Mouse (Mus musculus): ENCODE measurements at regions not wholly inside any gene's neighbourhood (a gene's known extent, or its start where the extent isn't known, plus 50 kb on each side); places are given as distances from the start of the nearest gene placed in this dataset.
"Not testable (repeated sequence)": the region's sequence is repeated elsewhere in the genome, so short reads cannot be mapped to it uniquely, and the experiment has no call there.

DNA sequence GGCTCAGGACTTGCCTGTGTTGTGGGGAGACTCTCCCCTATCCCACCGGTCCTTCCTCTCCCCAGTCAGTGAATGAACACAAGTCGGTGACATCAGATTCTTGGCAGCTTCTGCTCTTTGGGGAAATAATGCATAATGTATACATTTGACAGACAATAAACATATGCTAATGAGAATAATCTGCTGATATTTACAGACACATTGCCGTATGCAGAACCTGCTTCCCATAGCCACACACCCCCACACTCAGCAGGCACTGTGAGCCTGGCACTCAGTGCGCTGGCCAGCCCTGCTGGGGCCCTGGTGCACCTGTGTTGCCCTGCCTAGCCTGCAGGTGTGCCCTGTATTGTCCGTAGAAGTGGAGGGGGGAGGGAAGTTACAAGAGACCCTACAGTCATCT lies 215.5 kb downstream of the Matn1 start:
- ATAC-seq (ENCODE audit: low TSS enrichment) = no peak

DNA sequence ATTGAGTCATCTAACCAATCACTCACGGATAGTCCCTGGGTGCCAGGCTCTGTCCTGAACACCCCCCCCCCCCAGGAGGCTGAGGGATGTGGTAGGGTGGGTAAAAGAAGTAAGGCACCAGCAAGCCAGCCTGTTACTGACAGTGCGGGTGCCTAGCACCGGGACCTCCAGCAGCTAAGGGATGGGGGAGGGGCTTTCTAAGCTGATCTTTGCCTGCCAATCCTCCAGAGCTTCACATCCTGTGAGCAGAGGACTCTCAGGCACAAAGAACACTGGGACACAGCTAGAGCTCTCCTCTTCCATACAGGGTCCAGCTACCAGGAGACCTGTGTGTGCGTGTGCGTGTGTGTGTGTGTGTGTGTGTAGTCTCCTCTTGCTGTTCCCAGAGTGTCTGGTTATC lies 215.9 kb downstream of the Matn1 start:
- ATAC-seq (ENCODE audit: low TSS enrichment) = no peak

DNA sequence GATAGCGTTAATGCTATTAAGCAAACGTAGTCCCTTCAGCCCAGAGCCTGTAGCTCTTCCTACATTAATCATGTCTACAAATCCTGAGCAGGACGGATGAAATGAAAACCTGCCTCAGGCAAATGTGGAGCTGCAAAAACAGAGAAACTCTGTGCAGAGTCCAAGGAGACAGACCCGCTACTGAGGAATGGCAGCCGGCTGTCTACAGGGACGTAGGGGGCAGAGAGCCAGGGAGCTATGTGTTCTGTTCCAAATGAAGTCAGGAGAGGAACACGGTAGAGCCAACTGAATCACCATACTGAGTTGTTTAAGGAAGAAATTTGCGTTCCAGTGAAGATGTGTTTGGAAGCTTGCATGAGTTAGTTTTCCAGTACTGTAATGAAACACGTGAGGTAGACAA lies 217.3 kb downstream of the Matn1 start:
- no peak for ATAC-seq (ENCODE audit: low TSS enrichment)

DNA sequence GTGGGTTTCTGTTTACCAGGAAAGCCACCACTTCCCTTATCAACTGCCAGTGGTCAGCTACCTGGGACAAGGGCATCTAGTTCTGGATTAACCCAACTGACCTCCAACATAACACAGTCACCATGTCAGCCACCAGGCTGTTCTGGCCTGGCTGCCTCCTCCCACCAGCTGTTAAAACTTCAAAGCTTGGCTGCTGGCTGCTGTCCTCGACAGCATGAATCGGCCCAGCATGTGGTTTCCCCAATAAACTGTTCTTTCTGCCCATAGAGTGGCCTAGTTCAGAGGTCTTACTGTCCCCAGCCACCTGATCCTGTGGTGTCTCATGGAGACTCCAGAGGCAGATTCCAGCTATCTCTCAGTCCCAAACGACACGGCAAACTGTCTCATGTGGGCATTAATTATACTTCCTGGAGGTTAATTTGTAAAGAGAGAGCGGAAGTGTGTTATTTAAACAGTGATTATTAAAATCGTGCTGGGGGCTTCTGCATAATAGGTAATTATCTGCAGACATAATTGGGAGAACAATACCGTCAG lies 219.7 kb downstream of the Matn1 start:
- no peak for ATAC-seq (ENCODE audit: low TSS enrichment)

DNA sequence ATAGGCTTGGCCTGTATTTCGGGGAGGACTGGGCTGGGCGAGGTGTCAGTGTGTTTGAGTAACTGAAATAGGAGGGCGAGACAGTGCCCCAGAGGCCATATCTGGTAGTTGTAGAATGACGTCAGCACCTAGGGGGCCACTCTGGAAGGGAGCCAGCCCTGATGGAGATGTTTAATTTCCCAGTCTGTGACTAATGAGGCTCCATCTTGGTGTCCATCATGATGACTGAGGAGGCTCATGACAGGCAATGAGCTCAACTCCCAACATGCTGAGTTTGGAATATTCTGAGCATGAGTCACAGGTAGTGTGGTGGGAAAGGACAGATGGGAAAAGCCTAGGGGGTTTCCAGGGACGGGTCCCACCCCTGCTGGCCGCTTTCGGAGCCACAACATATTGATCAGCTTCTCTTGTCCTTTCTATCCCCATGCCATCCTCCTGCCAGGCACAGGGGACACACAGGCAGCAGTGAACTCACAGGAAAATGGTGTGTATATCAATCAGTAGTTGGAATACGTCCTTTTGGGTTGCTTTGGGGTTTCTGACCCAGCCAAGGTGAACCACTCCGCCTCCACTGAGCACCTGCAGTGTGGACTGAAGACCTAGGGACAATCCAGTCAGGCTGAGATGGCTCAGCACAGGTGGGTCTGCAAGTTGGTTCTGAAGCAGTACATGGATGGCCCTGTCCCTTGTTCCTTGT lies 222.5 kb downstream of the Matn1 start:
- no peak for ATAC-seq (ENCODE audit: low TSS enrichment)

DNA sequence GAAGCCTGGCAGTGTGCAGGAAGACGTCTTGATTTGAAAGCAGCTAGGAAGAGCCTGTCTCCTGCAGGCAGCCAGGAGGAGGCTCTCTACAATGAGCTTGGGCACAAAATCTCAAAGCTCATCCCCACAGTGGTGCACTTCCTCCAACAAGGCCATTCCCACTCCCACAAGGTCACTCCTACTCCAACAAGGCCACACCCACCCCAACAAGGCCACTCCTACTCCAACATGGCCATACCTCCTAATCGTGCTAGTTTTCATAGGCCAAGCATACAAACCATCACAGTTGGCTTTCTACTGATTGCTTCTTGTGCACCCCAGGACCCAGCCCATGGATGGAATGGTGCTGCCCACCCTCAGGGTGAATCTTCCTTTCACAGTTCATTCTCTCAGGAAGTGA lies 223.7 kb downstream of the Matn1 start:
- ATAC-seq (ENCODE audit: low TSS enrichment) = no peak

DNA sequence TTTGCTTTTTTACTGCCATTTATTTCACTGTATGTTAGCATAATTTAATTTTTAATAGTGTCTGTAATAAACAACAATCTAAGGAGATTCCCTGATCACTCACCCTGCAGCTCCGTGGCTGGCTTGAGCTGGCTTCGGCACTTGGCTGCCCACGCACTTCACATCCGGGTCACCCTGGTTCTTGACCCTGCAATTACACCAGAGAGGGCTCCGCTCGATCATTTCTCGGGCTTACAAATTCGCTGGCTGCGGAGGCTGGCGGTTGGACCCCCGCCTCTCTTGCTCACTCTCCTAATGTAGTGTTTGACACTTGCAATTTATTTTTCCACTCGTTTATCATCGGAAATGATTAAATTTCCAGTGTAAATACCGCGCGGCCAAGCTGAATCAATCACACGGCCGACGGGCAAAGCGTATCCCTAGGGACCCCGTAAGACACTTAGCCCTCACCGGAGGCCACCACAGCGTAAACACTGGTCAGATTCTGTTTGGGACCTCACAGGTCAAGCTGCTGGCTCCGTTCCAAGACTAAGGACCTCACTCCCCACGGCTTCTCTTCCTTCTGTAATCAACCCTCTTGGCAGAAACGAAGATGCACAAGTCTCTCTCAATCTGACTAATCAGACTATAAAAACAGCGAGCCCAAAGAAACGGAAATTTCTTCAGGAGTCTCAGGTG lies 229.7 kb downstream of the Matn1 start:
- no peak for ATAC-seq (ENCODE audit: low TSS enrichment)

DNA sequence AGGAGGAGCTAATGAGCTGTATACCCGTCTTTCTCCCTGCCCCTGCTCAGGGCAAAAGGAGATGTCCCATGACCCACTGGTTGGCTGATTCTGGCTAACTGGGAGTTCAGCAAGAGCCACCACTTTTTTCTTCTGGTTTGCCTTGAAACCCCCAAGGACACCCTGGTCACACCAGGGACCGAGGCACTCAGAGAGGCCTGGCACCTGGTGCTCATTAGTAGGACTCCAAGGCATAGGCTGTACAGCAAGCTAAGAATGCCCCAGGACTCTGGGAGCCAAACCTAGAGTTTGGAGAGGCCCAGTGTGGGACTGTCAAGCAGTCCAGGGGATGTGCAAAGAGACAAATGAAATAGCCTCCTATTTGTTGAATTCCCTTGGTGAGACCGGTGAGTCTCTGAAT lies 232.5 kb downstream of the Matn1 start:
- ATAC-seq (ENCODE audit: low TSS enrichment) = no peak

DNA sequence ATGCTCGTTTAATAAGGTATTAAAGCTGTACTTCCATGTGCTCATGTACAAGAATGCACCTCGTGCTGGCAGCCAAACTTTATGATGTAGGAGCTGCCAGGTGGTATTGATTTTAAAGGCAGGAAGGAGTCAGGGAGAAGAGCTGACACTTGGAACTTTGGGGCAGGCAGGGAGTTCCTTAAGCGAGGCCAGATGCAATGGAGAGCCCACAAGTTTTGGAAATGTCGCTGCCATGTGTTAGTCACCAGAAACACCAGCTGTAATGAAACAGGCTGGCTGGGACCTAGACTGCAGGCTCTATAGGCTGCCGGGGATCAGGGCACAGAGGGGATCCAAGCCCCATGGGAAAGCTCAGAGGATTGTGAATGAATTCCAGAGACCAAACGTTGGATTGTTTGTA lies 233.7 kb downstream of the Matn1 start:
- ATAC-seq (ENCODE audit: low TSS enrichment) = no peak

DNA sequence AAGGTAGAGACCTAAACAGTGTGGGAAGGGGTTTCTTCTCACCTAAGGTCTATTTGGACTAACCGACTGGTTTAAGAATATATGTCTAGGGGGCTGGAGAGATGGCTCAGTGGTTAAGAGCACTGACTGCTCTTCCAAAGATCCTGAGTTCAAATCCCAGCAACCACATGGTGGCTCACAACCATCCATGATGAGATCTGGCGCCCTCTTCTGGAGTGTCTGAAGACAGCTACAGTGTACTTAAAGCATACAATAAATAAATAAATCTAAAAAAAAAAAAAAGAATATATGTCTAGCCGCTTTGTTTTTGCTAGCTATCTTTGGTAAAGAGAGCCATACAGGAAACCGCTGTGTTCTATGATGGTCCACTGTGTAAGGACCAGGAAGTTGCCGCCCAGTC lies 234.5 kb downstream of the Matn1 start:
- not testable (repeated sequence) for ATAC-seq (ENCODE audit: low TSS enrichment)

DNA sequence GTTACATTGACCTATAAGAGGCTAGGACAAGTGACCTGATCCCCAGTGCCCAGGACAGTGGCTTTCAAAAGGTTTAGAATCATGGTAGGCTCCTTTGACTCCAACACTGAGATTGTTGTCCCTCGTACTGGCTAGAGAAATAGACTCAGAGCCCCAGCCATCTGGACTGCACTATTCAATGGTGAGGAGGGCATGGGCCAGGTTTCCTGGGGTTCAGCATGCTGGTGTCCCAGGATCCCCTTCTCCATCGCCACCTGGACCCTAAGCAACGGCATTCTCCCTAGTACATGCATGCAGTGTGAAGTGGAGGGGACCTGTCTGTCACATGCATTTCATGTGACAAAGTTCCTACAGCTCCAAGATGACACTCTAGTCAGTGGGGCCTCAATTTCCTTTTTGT lies 243.9 kb downstream of the Matn1 start:
- ATAC-seq (ENCODE audit: low TSS enrichment) = no peak

DNA sequence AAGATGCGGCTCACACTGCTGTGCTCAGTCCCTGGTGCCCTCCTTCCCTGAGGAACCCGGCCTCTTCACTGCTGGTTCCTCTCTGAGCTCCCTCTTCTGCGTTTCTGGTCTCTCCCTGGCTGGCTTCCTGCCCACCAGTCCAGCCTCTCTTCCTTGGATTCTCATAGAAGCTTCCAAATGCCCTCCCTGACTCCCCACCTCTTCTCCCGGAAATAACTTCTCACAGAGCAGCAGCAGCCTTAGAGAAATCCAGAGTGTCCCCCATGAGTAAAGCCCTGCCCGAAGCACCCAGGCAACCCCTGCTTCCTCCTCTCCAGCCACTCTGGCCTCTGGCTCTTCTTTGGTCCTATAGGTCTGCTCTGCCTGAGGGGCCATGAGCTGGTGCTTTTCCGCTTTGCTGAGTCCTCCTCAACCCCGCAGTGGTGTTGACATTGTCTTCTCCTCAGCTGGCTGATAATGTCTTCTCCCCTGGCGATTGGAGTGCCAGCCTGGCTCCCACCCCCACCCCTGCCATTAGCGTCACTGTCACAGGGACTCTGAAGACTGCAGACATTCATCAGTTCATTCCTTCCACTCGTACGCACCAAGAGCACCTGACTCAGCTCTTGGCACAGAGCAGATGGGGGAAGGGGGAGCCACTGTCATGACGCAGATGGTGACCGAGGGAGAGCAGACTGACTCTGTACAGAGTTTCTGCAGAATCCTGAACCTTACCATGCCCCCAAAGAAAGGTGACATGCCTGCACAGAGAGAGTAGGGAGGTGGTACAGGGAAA lies 247.1 kb downstream of the Matn1 start:
- ATAC-seq (ENCODE audit: low TSS enrichment) = no peak; the same call in 1 of the 2 replicates

DNA sequence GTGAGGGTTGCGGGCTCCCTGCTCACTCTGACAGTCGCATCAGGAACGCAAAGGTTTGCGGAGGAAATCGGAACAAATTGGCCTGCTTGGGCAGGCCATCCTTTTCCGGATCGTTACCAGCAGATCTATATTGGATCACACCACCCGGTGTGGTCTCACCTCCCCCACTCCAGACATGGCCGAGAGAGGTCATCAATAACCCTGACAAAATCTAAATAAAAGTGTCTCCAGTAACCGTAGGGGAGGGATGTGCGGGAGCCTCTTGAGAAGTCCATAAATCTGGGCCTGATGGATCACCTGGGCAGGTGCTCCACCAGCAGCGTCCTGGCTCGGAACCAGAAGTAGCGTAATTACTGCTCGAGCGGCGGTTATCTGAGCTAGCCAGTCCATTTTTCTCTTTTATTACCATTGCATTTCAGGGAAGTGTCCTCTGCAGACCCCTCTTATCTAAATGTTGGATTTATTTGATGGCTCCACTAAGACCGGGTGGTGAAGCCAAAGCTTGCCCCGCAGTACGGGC lies 249.8 kb downstream of the Matn1 start:
- no peak for ATAC-seq (ENCODE audit: low TSS enrichment)

DNA sequence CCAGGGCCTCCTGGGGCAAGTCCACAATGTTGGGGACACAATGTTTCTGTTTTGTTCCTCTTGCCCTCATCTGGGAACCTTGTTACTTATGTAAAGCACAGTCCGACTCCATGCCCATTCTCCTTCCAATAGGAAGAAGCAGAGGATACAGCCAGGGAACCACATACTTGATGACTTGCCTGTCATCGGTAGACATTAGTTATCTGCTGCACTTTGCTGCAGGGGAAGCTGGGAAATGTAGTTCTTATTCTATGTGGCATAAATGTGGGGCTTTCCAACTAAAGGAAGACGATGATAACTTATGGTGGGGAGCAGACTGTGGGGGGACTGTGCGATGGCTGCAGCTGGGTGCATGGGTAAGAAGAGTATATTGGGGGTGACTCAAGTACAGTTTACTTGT lies 252.0 kb downstream of the Matn1 start:
- ATAC-seq (ENCODE audit: low TSS enrichment) = no peak

DNA sequence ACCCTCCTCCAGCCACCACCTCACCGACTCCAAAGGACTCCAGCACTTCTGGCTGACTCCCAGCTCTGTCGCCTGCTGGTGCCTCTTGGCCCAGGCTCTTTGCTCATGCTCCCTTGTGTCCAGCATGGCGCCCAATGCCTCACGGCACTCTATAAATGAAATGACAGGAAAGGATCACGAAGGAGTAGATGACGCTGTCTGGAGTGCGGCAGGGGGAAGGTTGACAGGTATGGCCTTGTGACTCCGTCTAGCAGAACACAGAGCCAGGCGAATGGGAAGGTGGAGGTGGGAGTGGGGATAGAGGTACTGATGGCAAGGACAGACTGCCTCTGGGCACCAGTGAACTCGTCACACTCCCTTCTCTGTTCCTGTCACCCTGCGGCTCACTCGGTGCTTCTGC lies 259.5 kb downstream of the Matn1 start:
- ATAC-seq (ENCODE audit: low TSS enrichment) = no peak

DNA sequence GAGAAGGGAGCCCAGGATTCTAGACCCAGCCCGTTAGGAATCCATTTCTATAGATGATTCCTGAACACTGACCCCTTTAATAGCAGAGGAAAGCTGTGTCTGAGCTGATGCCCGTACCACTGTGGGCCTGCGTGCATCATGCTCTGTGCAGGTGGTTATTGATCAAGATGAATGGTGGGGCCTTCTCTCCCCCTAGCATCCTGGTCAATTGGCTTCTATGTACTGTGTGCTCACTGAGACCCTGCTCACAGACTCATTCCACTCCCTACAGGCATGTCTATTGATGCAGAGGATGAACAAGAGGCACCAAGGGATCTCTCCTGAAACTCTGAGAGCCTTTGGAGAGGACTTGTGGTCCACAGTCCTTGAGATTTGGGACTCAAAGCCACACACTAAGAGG lies 260.5 kb downstream of the Matn1 start:
- no peak for ATAC-seq (ENCODE audit: low TSS enrichment)

DNA sequence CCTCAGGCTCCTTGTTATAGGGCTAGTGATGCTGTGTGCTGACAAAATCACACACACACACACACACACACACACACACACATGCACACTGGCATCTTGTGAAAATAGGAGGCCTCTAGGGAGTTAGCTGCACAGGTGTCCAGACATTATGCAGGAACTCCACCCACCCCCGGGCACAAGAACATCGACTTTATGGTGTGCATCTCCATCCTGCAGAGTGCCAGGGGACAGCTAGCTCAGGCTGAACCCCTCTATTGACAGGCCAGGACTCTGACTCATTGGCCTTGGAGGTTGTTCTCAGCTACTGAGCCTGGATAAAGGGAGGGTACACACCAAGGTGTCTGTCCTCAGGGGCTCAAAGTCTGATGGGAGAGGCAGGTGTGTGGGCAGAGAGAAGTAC lies 260.9 kb downstream of the Matn1 start:
- ATAC-seq (ENCODE audit: low TSS enrichment) = no peak

DNA sequence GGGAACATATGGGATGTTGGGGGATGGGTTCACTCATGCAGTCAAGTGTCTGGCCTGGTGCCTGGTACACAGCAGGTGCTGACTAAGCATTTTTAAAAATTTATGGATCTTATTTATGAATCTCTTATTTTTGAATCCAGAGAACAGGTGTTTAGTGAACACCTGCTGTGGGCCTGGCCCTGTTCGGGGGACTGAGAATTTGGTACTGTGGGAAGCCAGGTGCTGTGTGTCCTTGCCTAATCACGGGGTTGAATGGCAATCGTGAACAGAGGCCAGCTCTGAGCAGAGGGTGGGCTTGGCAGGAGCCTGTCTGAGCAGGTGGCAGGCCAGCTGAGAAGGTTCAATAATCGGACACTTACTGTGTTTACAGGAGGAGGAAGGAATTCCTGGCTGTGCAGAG lies 261.5 kb downstream of the Matn1 start:
- ATAC-seq (ENCODE audit: low TSS enrichment) = no peak

DNA sequence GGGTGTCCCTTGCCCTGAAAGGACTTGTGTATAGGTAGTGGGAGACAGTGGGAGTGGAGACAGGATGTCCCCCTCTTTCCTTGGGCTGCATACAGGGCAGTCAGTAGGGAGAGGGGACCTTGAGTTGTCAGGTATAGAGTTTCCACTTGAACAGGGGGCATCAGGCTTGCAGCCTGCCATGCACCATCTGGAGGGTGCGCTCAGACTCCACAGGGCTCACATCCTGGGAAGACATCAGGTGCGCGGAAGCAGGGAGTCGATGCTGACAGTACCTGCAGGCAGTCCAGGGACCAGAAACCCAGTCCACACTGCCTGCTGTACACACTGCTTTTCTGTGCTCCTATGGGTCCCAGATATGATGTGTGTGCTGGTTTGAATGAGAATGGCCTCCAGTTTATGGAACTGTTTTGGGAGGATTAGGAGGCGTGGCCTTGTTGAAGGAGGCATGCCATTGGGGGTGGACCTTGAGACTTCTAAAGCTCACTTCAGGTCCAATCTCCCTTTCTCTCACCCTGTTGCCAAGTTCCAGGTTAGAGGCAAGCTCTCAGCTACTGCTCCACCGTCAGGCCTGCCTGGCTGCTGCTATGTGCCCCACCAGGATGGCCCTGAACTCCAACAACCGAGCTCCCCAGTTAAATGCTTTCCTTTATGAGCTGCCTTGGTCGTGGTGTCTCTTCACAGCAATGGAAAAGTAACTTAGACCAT lies 262.1 kb downstream of the Matn1 start:
- ATAC-seq (ENCODE audit: low TSS enrichment) = no peak

DNA sequence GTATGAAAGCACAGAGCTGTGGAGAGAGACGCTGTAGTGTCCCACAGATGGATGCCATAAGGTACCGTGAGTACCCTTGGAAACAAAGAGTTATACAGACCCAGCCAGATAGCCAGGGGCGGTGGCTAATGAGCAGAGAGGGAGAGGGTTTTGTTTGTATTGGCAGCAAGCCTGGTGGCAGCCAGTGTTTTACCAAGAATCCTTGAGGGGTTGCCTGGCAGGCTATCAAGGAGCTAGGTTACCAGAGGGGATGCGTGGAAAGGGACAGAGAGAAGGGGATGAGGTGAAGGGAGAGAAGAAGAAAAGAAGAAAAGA lies 262.7 kb downstream of the Matn1 start:
- no peak for ATAC-seq (ENCODE audit: low TSS enrichment)

DNA sequence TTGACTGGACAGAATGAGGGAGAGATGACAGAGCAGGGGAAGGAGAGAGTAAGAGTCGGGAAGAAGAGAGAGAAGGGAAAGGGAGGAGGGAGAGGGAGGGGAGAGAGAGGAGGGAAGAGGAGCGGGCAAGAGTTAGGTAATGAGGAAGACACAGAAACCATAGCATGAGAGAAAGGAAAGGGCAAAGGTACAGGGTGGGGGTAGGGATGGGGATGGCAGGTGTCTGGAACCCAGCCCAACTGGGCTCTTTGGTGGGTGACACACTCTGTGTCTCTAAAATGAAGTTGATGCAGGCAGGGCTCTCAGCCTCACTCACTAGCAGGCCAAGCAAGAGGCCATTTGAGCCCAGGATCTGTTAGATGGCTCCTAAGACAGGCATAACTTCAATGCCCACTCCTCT lies 263.1 kb downstream of the Matn1 start:
- ATAC-seq (ENCODE audit: low TSS enrichment) = no peak

DNA sequence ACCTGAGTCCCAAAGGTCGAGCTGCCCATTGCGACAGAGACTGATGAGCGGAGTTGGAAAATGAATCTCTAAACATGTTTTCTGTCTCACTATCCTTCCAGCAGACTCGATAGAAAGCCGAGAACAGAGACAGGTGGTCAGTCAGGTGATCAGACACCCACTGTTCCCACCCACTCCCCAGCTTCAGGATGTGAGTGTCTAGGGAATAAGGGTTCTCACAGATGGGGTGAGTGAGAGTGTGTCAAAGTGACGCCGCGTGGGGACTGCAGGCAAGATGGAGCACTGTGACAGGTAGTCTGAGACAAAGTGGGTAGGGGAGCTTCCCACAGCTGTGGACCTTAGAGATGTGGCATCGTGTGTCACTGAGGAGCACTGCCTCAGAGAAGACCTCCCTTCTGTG lies 264.0 kb downstream of the Matn1 start:
- ATAC-seq (ENCODE audit: low TSS enrichment) = peak; percentile 34

Measured in frontal cortex, adult (tissue).